Mouse (Mus musculus) heart, adult 2 months (tissue): ENCODE measurements around the gene Marveld2. TPM values are rescaled to one million over a fixed set of nuclear protein-coding genes. Genes with fewer than 3 reads are reported as not detected.

Source experiments
- DNase-seq, 2 experiments: peaks; one replicate each; pipeline ENCODE4 v3.0.0; 2021
- H3K27ac ChIP-seq: fragments of 200-600 bp; 2 replicates; pipeline ENCODE4 v1.8.1; 2022
- H3K27me3 ChIP-seq: fragments of 200-500 bp; 2 replicates; pipeline ENCODE4 v1.6.1; 2012; ENCODE audit warnings: mild to moderate bottlenecking, low read length, inconsistent platforms, mixed read lengths; ENCODE audit not compliant: control insufficient read depth, insufficient read depth
- H3K36me3 ChIP-seq: fragments of 200-500 bp; 2 replicates; pipeline ENCODE4 v1.6.1; 2012; ENCODE audit warnings: low read length, inconsistent platforms; ENCODE audit not compliant: control insufficient read depth, insufficient read depth
- H3K4me1 ChIP-seq: fragments of 200-500 bp; 2 replicates; pipeline ENCODE4 v1.6.1; 2011; ENCODE audit warnings: low read length; ENCODE audit not compliant: control insufficient read depth, insufficient read depth
- H3K4me3 ChIP-seq: fragments of 200-600 bp; 2 replicates; pipeline ENCODE4 v1.8.1; 2022
- H3K79me2 ChIP-seq: fragments of 200-500 bp; replicated peaks from 2 replicates; pipeline ENCODE4 v1.6.1; 2012; ENCODE audit warnings: mild to moderate bottlenecking, inconsistent platforms, low read length, moderate library complexity, mixed read lengths; ENCODE audit not compliant: control insufficient read depth, insufficient read depth
- H3K9ac ChIP-seq: fragments of 200-500 bp; 2 replicates; pipeline ENCODE4 v1.6.1; 2012; ENCODE audit warnings: low read depth, mild to moderate bottlenecking, control low read depth, inconsistent platforms, low read length, mixed read lengths
- CTCF ChIP-seq: fragments of 200-600 bp; IDR thresholded peaks from 2 replicates; pipeline ENCODE4 v1.8.1; 2022; ENCODE audit warnings: antibody characterized with exemption, mild to moderate bottlenecking, moderate library complexity
- EP300 ChIP-seq: fragments of 200-500 bp; IDR thresholded peaks from 2 replicates; pipeline ENCODE4 v1.6.1; 2011; ENCODE audit warnings: low read depth, low read length, control low read depth; ENCODE audit not compliant: insufficient read depth
- POLR2A ChIP-seq: fragments of 200-500 bp; IDR thresholded peaks from 2 replicates; pipeline ENCODE4 v1.6.1; 2011; ENCODE audit warnings: mild to moderate bottlenecking, low read depth, low read length, control low read depth; ENCODE audit not compliant: insufficient read depth
- WGBS: fragments of 180-500 bp; shearing (Covaris S2); methylation state at CpG from one replicate; pipeline ENCODE4 v1.1.7; 2018; 5-methylcytosine and 5-hydroxymethylcytosine counted together
- intact Hi-C: fragments of 180-260 bp; cut with DNase I; formaldehyde crosslinking; loops from one replicate; pipeline ENCODE4 v1.15.1; 2025
- long read RNA-seq: library from polyadenylated mRNA; stranded (forward); transcript quantifications from one replicate; pipeline ENCODE4 v2.0.0, GENCODE M21; 2021
- polyA plus RNA-seq: library from polyadenylated mRNA; depleted of rRNA; stranded (reverse); fragments of >200 nt; gene quantifications from 2 replicates; pipeline ENCODE4 v1.2.3, GENCODE M21; 2012; rRNA removed
- total RNA-seq, 2 experiments: library from RNA; stranded (reverse); gene quantifications; 2 replicates each; pipeline ENCODE4 v1.2.3; 2021

Marveld2 gene
- under 1 TPM; 0.27 to 0.34 TPM for total RNA-seq
- polyA plus RNA-seq, result 0.50 and 0.66 TPM in 2 replicates
- long read RNA-seq, partial matches to known transcripts, result 0 of 1 reads
- long read RNA-seq, other reads (novel, unspliced or antisense), result 1 of 1 reads

DNA sequence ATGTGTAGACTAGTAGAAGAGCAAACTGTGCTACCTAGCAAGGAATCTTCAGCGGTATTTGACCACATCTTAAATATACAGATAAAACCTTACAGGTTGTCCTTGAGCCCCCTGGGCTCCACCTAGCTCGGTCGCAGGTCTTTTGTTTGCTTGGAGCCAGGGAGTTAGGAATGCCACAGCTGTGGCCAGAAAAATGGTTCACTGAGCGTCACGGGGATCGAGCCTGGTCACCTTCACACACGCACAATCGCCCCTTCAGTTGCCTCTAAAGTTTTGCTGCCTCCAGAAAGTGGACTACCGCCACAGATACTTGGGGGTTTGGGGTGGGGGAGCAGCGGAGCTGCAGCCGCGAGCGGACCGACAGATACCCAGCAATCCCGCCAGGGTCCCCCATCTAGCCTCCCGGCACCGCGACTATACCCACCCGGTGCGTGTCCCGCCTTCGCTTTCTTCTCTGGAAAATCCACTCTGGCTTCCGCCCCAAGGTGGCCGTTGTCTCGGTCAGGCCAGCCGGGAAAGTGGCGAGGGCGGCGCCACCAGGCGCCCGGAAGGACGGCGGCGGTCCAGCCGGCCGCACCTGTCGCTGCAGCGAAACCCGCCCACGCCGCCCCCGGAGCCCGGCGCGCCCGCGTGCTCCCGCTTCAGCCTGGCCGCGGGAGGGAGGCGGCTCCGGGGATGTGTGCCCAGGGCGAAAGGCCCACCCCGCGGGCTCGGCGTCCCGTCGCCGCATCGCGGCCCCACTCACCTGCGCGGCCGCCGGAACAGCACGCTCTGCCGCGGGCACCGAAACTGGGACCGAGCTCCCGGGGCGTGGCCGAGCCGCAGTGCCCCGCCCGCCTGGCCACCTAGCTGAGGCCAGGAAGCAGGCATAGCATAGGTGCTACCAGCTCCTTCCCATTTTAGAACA is at the start of gene Marveld2:
Marveld2 (minus strand) TSS at position 791 of the 907 bp plus-strand sequence.
- TF ChIP-seq CTCF (peak; percentile 26; the same call in 1 of the 2 replicates), POLR2A (no peak)
- Histone ChIP-seq H3K4me1 (no peaks in the 10 kb centered on the region), H3K36me3 (no peaks in the 10 kb centered on the region), H3K9ac (peak within 1 kb of the TSS; percentile 51), H3K27me3 (no peaks in the 10 kb centered on the region), H3K27ac (no peak within 1 kb of the TSS), H3K79me2 (no peaks in the 10 kb centered on the region), H3K4me3 (peak within 1 kb of the TSS; percentile 53)
- intact Hi-C loops, result no loop called here
- DNase-seq, result peak; percentile 56 to 59
- WGBS, result 12% methylated on average over 75 of the region's 77 CpGs

DNA sequence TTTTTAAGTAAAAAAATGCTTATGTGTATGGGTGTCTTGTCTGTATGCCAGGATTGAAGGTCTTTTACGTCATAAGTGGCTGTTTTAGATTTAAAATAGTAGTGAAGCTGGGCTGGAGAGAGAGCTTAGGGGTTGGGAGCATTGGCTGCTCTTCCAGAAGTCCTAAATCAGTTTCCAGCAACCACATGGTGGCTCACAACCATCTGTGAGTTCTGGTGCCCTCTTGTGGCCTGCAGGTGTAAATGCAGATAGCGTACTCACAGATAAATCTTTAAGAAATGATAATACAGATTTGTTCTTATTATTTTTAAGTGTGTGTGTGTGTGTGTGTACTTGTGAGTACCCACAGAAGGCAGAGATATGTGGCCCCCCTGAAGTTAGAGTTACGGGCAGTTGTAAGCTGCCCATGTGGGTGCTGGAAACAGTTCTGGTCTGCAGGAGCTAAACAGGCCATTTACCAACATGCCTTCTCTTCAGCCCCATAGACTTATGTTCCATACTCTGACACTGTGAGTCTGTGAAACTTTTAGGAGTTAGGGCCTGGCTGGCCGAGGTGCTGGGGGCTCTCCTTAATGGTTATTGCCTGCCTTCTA is 43.2 kb upstream of the Marveld2 start:
- Histone ChIP-seq H3K4me3 (no peak overlapping the region), H3K79me2 (no peaks in the 10 kb centered on the region), H3K36me3 (no peaks in the 10 kb centered on the region), H3K9ac (no peak overlapping the region), H3K27me3 (no peaks in the 10 kb centered on the region), H3K27ac (no peak overlapping the region), H3K4me1 (no peaks in the 10 kb centered on the region)
- TF ChIP-seq EP300, result no peak
- TF ChIP-seq CTCF, result peak; percentile 91
- intact Hi-C loops, result no loop called here
- peak; percentile 33 to 45 for DNase-seq
- WGBS, result 44% methylated on average over 4 of the region's 4 CpGs

- no peak overlapping the region for H3K4me3 ChIP-seq
- no peaks in the 10 kb centered on the region for H3K36me3 ChIP-seq
- no peak overlapping the region for H3K9ac ChIP-seq
- intact Hi-C loops, result no loop called here
- 89% methylated on average over 5 of the region's 5 CpGs for WGBS
- no peaks in the 10 kb centered on the region for H3K4me1 ChIP-seq
- H3K27me3 ChIP-seq, result no peaks in the 10 kb centered on the region
- TF ChIP-seq CTCF (no peak), POLR2A (no peak), EP300 (no peak)
- DNase-seq, result no peak
- H3K79me2 ChIP-seq, result no peaks in the 10 kb centered on the region
- no peak overlapping the region for H3K27ac ChIP-seq
Measured at GRCm38 (mm10) chr13:100658091-100658490, 41.3 kb upstream of the Marveld2 start.

- Histone ChIP-seq H3K36me3 (peaks cover 4% of the 10 kb centered on the region), H3K4me1 (peaks cover 3% of the 10 kb centered on the region), H3K27me3 (no peaks in the 10 kb centered on the region), H3K4me3 (peak within 1 kb of the TSS; percentile 98), H3K79me2 (peaks cover 2% of the 10 kb centered on the region; the same call in 1 of the 2 replicates), H3K9ac (peak within 1 kb of the TSS; percentile 85), H3K27ac (peak within 1 kb of the TSS; percentile 99)
- DNase-seq, result no peak
- intact Hi-C loops, result loop anchor here (5.0 kb wide), 3 partner anchors 81 to 529 kb away; partner anchors contain the start of genes Cdk7, Gtf2h2 and Smn1
- WGBS, result under 1% methylated on average over 60 of the region's 63 CpGs
- TF ChIP-seq CTCF (no peak), EP300 (no peak), POLR2A (no peak)
Measured at GRCm38 (mm10) chr13:100651439-100652186, 34.8 kb upstream of the Marveld2 start, which contains the start of gene Taf9. Gene Taf9, plus strand, starts transcription at chr13:100651579.

DNA sequence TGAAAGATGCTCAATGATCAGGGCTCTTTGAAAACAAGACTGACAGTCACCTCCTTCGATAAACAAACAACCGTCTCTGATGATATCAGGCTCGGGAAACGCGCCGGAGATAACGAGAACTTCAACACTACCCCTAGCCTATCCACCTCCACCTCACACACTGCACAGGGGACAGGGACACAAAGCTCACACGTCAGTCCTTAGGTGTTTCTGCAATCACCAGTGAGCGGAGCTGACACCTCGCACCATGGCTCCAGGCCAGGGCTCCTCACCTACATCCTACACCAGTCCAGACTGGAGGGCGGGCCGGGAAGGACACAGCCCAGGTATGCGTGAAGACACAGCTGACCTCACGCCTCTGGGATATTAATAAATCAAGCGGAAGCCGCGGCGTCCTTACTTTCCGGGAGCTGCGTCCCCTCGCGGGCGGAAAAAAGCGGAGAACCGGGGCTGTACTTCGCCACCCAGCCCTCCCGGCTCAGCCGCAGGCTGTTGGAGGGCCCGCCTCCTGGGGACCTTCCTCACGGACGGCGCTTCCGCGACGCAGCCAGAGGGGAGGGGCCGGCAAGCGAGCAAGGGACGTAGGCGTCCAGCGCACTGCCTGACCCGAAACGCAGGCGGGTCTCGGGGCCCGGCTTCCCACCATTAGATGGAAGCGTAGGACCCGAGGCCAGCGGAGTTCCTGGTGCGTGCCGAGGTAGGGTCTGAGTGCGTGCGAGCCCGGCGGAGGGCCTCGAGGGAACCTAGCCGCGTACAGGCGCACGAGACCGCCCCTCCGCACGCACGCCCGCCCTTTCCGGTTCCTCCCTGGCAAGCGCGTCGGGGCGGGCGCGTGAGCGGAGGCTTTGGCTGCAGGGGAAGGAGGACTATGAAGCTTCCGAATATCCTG is 34.0 kb upstream of the Marveld2 start, which contains the start of the genes Ak6 and Rad17:
Ak6 (plus strand) TSS at position 430 of the 889 bp plus-strand sequence.
Rad17 (minus strand) TSS at position 502 of the 889 bp plus-strand sequence.
- TF ChIP-seq CTCF (peak; percentile 40), EP300 (0 out of 2 replicates have a peak, but pooled peaks have one; percentile 5), POLR2A (peak; percentile 68)
- under 1% methylated on average over 73 of the region's 73 CpGs for WGBS
- H3K79me2 ChIP-seq, result peaks cover 2% of the 10 kb centered on the region; the same call in 1 of the 2 replicates

More for the DNA sequence above, 34.0 kb upstream of the Marveld2 start, which contains the start of the genes Ak6 and Rad17:
- DNase-seq, result peak; percentile 95 to 99
- H3K27me3 ChIP-seq, result no peaks in the 10 kb centered on the region
- H3K36me3 ChIP-seq, result peaks cover 8% of the 10 kb centered on the region
- peaks cover 3% of the 10 kb centered on the region for H3K4me1 ChIP-seq
- peak within 1 kb of the TSS; percentile 99 for H3K27ac ChIP-seq
- intact Hi-C loops, result loop anchor here (5.0 kb wide), 3 partner anchors 82 to 528 kb away; partner anchors contain the start of genes Cdk7, Gtf2h2 and Smn1
- peak within 1 kb of the TSS; percentile 98 for H3K4me3 ChIP-seq
- peak within 1 kb of the TSS; percentile 85 for H3K9ac ChIP-seq
